Mouse (Mus musculus) layer of hippocampus, adult 6 months (tissue): Measurements from ENCODE around the gene Kctd2. TPM values are rescaled to one million over a fixed set of nuclear protein-coding genes. Genes with fewer than 3 reads are reported as not detected.

Source experiments
- long read RNA-seq, 2 experiments: library from polyadenylated mRNA; unstranded; transcript quantifications; one replicate each; pipeline ENCODE4 v2.0.0; 2019 to 2020
- microRNA-seq: library from miRNA; unstranded; fragments of <30 nt; microRNA quantifications from one replicate; pipeline ENCODE4 v1.2.0, GENCODE M21; 2020
- polyA plus RNA-seq: library from polyadenylated mRNA; unstranded; fragments of <200 nt; fragmentation: Nextera tagmentation; gene quantifications from 2 replicates; pipeline ENCODE4 v1.2.3, GENCODE M21; 2021

Kctd2 gene
- polyA plus RNA-seq = 8.3 and 8.7 TPM in 2 replicates
- long read RNA-seq, experiment 1, partial matches to known transcripts = 16 of 17 reads
- long read RNA-seq, experiment 1, other reads (novel, unspliced or antisense) = 0 of 17 reads
- long read RNA-seq, experiment 2, partial matches to known transcripts = 4 of 7 reads
- long read RNA-seq, experiment 2, other reads (novel, unspliced or antisense) = 0 of 7 reads

GRCm38 (mm10) chr11:115419531-115420237, at the start of gene Kctd2, which contains the start of gene Atp5h:
TSS of gene Kctd2 (plus strand) at chr11:115420128.
TSS of gene Atp5h (minus strand) at chr11:115419962.

GRCm38 (mm10) chr11:115381743-115382539, 38.0 kb upstream of the Kctd2 start, which contains the start of gene Cdr2l:
TSS of gene Cdr2l (plus strand) at chr11:115381916.

GRCm38 (mm10) chr11:115403338-115404124, 16.4 kb upstream of the Kctd2 start, which contains the start of gene Mrpl58:
TSS of gene Mrpl58 (plus strand) at chr11:115403752.

GRCm38 (mm10) chr11:115439906-115440595, 20.1 kb downstream of the Kctd2 start, which contains the start of gene Trim80:
TSS of gene Trim80 (plus strand) at chr11:115440545.

GRCm38 (mm10) chr11:115462243-115462891, 42.4 kb downstream of the Kctd2 start, which contains the start of gene Slc16a5:
TSS of gene Slc16a5 (plus strand) at chr11:115462474.

GRCm38 (mm10) chr11:115475025-115475757, 55.3 kb downstream of the Kctd2 start, which contains the start of gene Armc7:
TSS of gene Armc7 (plus strand) at chr11:115475667.

Small RNAs within 50 kb of the gene (microRNA-seq; reads per million reads assigned to microRNA genes)
- gene Mir3968 = not detected

Other genes with a start within 250 kb of the Kctd2 start
- 23.0 and 28.3 TPM in 2 replicates for gene Tmem104, start 232.6 kb upstream of the Kctd2 start, polyA plus RNA-seq
- 40.7 and 42.7 TPM in 2 replicates for gene Nat9, start 232.3 kb upstream of the Kctd2 start, polyA plus RNA-seq
- gene Grin2c, start 152.9 kb upstream of the Kctd2 start, polyA plus RNA-seq = 3.3 and 5.2 TPM in 2 replicates
- 8.5 and 10.7 TPM in 2 replicates for gene Fdxr, start 143.1 kb upstream of the Kctd2 start, polyA plus RNA-seq
- gene Fads6, start 122.5 kb upstream of the Kctd2 start, polyA plus RNA-seq = 1.7 and 1.9 TPM in 2 replicates
- gene Otop2, start 113.0 kb upstream of the Kctd2 start, polyA plus RNA-seq = 0.29 and 0.97 TPM in 2 replicates
- gene Ush1g, start 98.1 kb upstream of the Kctd2 start, polyA plus RNA-seq = 0.41 and 0.46 TPM in 2 replicates
- 0.08 and 0.11 TPM in 2 replicates for gene Otop3, start 85.4 kb upstream of the Kctd2 start, polyA plus RNA-seq
- gene Hid1, start 52.4 kb upstream of the Kctd2 start, polyA plus RNA-seq = 61.2 and 65.4 TPM in 2 replicates
- gene Cdr2l, start 38.2 kb upstream of the Kctd2 start, polyA plus RNA-seq = 5.2 and 6.9 TPM in 2 replicates
- 225 and 242 TPM in 2 replicates for gene Mrpl58, start 16.4 kb upstream of the Kctd2 start, polyA plus RNA-seq
- 1,701 and 1,807 TPM in 2 replicates for gene Atp5h, start 166 bp upstream of the Kctd2 start, polyA plus RNA-seq
- not detected in 2 replicates for gene Trim80, start 20.4 kb downstream of the Kctd2 start, polyA plus RNA-seq
- 0.09 and 0.11 TPM in 2 replicates for gene Slc16a5, start 42.3 kb downstream of the Kctd2 start, polyA plus RNA-seq
- gene Armc7, start 55.5 kb downstream of the Kctd2 start, polyA plus RNA-seq = 8.2 and 8.9 TPM in 2 replicates
- 133 and 141 TPM in 2 replicates for gene Nt5c, start 71.7 kb downstream of the Kctd2 start, polyA plus RNA-seq
- gene Jpt1, start 94.3 kb downstream of the Kctd2 start, polyA plus RNA-seq = 276 and 280 TPM in 2 replicates
- 655 and 748 TPM in 2 replicates for gene Sumo2, start 116.1 kb downstream of the Kctd2 start, polyA plus RNA-seq
- 24.6 and 24.9 TPM in 2 replicates for gene Nup85, start 144.3 kb downstream of the Kctd2 start, polyA plus RNA-seq
- 61.1 and 62.2 TPM in 2 replicates for gene Mrps7, start 183.8 kb downstream of the Kctd2 start, polyA plus RNA-seq
- 5.8 and 6.3 TPM in 2 replicates for gene Gga3, start 183.9 kb downstream of the Kctd2 start, polyA plus RNA-seq
- 25.6 and 28.9 TPM in 2 replicates for gene Mif4gd, start 192.8 kb downstream of the Kctd2 start, polyA plus RNA-seq
- gene Slc25a19, start 208.2 kb downstream of the Kctd2 start, polyA plus RNA-seq = 39.1 and 41.4 TPM in 2 replicates